Mouse (Mus musculus) heart, embryonic 12.5 days (tissue): ENCODE measurements around the gene Pold4. TPM values are rescaled to one million over a fixed set of nuclear protein-coding genes. Genes with fewer than 3 reads are reported as not detected.

Experiments
- ATAC-seq: fragments of 200-750 bp; cut with Nextera tagmentation; 2 replicates; pipeline ENCODE4 v1.8.0; 2017; ENCODE audit warnings: moderate TSS enrichment, moderate library complexity; ENCODE audit not compliant: insufficient number of reproducible peaks, low FRiP score
- H3K27ac ChIP-seq: fragments of 300-500 bp; sonication (generic); 2 replicates; pipeline ENCODE4 v1.5.1; 2016; ENCODE audit warnings: mild to moderate bottlenecking, moderate library complexity; ENCODE audit not compliant: poor library complexity, severe bottlenecking
- H3K27me3 ChIP-seq: fragments of 300-500 bp; sonication (generic); replicated peaks from 2 replicates; pipeline ENCODE4 v1.6.1; 2016; ENCODE audit warnings: mild to moderate bottlenecking, moderate library complexity
- H3K36me3 ChIP-seq: fragments of 300-500 bp; sonication (generic); 2 replicates; pipeline ENCODE4 v1.6.1; 2016; ENCODE audit warnings: mild to moderate bottlenecking, moderate library complexity
- H3K4me1 ChIP-seq: fragments of 300-500 bp; sonication (generic); replicated peaks from 2 replicates; pipeline ENCODE4 v1.6.1; 2016; ENCODE audit warnings: mild to moderate bottlenecking
- H3K4me2 ChIP-seq: fragments of 300-500 bp; sonication (generic); 2 replicates; pipeline ENCODE4 v1.6.1; 2016; ENCODE audit warnings: mild to moderate bottlenecking, moderate library complexity
- H3K4me3 ChIP-seq: fragments of 300-500 bp; sonication (generic); 2 replicates; pipeline ENCODE4 v1.5.1; 2016; ENCODE audit warnings: mild to moderate bottlenecking
- H3K9ac ChIP-seq: fragments of 300-500 bp; sonication (generic); 2 replicates; pipeline ENCODE4 v1.6.1; 2016; ENCODE audit warnings: mild to moderate bottlenecking, moderate library complexity
- H3K9me3 ChIP-seq: fragments of 300-500 bp; sonication (generic); replicated peaks from 2 replicates; pipeline ENCODE4 v1.6.1; 2016; ENCODE audit warnings: mild to moderate bottlenecking, moderate library complexity
- WGBS: fragments of 180-500 bp; shearing (Covaris S2); methylation state at CpG from one replicate; pipeline ENCODE4 v1.1.7; 2016; 5-methylcytosine and 5-hydroxymethylcytosine counted together
- polyA plus RNA-seq: library from polyadenylated mRNA; unstranded; fragments of >200 nt; fragmentation: Nextera tagmentation; extraction: Ambion mirVana; gene quantifications from 2 replicates; pipeline ENCODE4 v1.2.1, GENCODE M21; 2016

The Pold4 gene
- polyA plus RNA-seq, 1 experiment from 2014 or later: 19.4 TPM

- Histone ChIP-seq H3K27me3 (peaks cover 67% of the 10 kb centered on the region), H3K4me1 (peaks cover 71% of the 10 kb centered on the region)
- no peak for ATAC-seq
These were observed 13.4 kb upstream of the Pold4 start for GRCm38 (mm10) chr19:4218293-4218692.

GRCm38 (mm10) chr19:4218784-4219183 lies 12.9 kb upstream of the Pold4 start:
- Histone ChIP-seq H3K27ac (no peak overlapping the region), H3K9me3 (no peaks in the 10 kb centered on the region), H3K27me3 (peaks cover 63% of the 10 kb centered on the region), H3K9ac (no peak overlapping the region), H3K4me1 (peaks cover 66% of the 10 kb centered on the region), H3K36me3 (no peaks in the 10 kb centered on the region), H3K4me2 (no peak overlapping the region), H3K4me3 (no peak overlapping the region)
- 68% methylated on average over 1 of the region's 1 CpGs for WGBS
- no peak for ATAC-seq

More at GRCm38 (mm10) chr19:4218293-4218692, 13.4 kb upstream of the Pold4 start:
- no peak overlapping the region for H3K4me3 ChIP-seq
- H3K4me2 ChIP-seq: no peak overlapping the region
- no peaks in the 10 kb centered on the region for H3K36me3 ChIP-seq
- 86% methylated on average over 7 of the region's 11 CpGs for WGBS
- H3K9ac ChIP-seq: no peak overlapping the region
- H3K9me3 ChIP-seq: no peaks in the 10 kb centered on the region
- H3K27ac ChIP-seq: no peak overlapping the region

- no peak for ATAC-seq
- Histone ChIP-seq H3K27me3 (peaks cover 53% of the 10 kb centered on the region), H3K27ac (no peak overlapping the region), H3K4me2 (no peak overlapping the region), H3K36me3 (no peaks in the 10 kb centered on the region), H3K4me3 (no peak overlapping the region), H3K4me1 (peaks cover 55% of the 10 kb centered on the region), H3K9ac (no peak overlapping the region), H3K9me3 (no peaks in the 10 kb centered on the region)
- 78% methylated on average over 6 of the region's 6 CpGs for WGBS
These were observed 11.8 kb upstream of the Pold4 start for GRCm38 (mm10) chr19:4219943-4220342.

GRCm38 (mm10) chr19:4220416-4220815 lies 11.3 kb upstream of the Pold4 start:
- ATAC-seq: no peak
- peak overlapping the region; percentile 8; the same call in 1 of the 2 replicates for H3K4me2 ChIP-seq
- peaks cover 51% of the 10 kb centered on the region for H3K4me1 ChIP-seq

GRCm38 (mm10) chr19:4220957-4221743 lies 10.5 kb upstream of the Pold4 start:
- peaks cover 45% of the 10 kb centered on the region for H3K4me1 ChIP-seq
- 0 out of 2 replicates have a peak overlapping the region, but pooled peaks have one; percentile 1 for H3K4me2 ChIP-seq
- no peak overlapping the region for H3K27ac ChIP-seq
- peaks cover 53% of the 10 kb centered on the region for H3K27me3 ChIP-seq
- H3K36me3 ChIP-seq: no peaks in the 10 kb centered on the region
- no peaks in the 10 kb centered on the region for H3K9me3 ChIP-seq
- no peak overlapping the region for H3K9ac ChIP-seq
- ATAC-seq: no peak
- H3K4me3 ChIP-seq: no peak overlapping the region
- 30% methylated on average over 14 of the region's 14 CpGs for WGBS

More at GRCm38 (mm10) chr19:4220416-4220815, 11.3 kb upstream of the Pold4 start:
- H3K9ac ChIP-seq: no peak overlapping the region
- H3K27me3 ChIP-seq: peaks cover 53% of the 10 kb centered on the region
- 45% methylated on average over 4 of the region's 4 CpGs for WGBS
- H3K27ac ChIP-seq: no peak overlapping the region
- H3K4me3 ChIP-seq: no peak overlapping the region
- H3K36me3 ChIP-seq: no peaks in the 10 kb centered on the region
- H3K9me3 ChIP-seq: no peaks in the 10 kb centered on the region

GRCm38 (mm10) chr19:4222165-4222564 lies 9.5 kb upstream of the Pold4 start:
- no peaks in the 10 kb centered on the region for H3K36me3 ChIP-seq
- no peak for ATAC-seq
- H3K27ac ChIP-seq: no peak overlapping the region
- H3K27me3 ChIP-seq: peaks cover 52% of the 10 kb centered on the region
- H3K9ac ChIP-seq: no peak overlapping the region
- H3K4me3 ChIP-seq: no peak overlapping the region
- 81% methylated on average over 11 of the region's 11 CpGs for WGBS
- no peaks in the 10 kb centered on the region for H3K9me3 ChIP-seq
- no peak overlapping the region for H3K4me2 ChIP-seq
- peaks cover 35% of the 10 kb centered on the region for H3K4me1 ChIP-seq

DNA sequence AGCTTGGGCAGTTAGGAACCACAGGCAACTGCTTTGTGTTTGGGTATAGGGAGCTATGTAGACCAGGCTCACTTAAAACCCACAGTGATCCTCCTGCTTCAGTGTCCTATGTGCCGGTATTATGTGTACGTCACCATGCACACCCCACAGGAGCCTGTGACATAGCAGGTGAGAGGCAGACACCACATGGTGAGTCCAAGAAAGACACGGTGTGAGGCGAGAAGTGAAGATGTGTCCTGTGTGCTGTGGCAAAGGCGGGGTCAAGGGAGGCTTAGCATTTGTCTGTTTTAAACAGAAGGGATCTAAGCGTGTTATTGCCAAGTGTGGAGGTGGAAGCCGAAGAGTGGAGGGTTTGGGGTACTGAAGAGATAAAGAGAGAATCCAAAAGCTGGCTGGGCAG lies 4.9 kb upstream of the Pold4 start:
- no peak overlapping the region for H3K4me3 ChIP-seq
- no peak for ATAC-seq
- peaks cover 47% of the 10 kb centered on the region for H3K27me3 ChIP-seq
- H3K36me3 ChIP-seq: no peaks in the 10 kb centered on the region
- no peak overlapping the region for H3K4me2 ChIP-seq
- 83% methylated on average over 7 of the region's 7 CpGs for WGBS
- no peaks in the 10 kb centered on the region for H3K9me3 ChIP-seq
- peaks cover 19% of the 10 kb centered on the region for H3K4me1 ChIP-seq
- H3K27ac ChIP-seq: no peak overlapping the region
- no peak overlapping the region for H3K9ac ChIP-seq

DNA sequence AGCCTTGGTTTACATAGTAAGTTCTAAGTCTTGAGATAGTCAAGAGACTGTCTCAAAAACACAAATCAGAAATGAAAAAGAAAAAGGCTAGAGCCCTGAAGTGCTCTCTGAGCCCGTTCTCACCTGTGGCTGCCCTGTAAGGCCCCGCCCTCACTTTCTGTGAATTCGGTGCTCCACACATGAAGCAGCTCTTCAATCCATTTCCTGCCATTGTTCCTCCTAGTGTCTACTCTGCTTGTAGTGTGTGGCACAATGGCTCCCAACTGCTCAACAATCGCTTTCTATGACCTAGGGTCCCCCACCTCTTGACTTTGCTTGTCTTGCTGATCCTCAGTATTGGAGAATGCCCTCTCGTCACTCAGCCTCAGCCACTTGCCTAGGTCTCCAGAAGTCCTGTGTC lies 4.3 kb upstream of the Pold4 start:
- ATAC-seq: no peak
- 51% methylated on average over 5 of the region's 5 CpGs for WGBS
- no peak overlapping the region for H3K27ac ChIP-seq
- peaks cover 17% of the 10 kb centered on the region for H3K4me1 ChIP-seq
- H3K4me2 ChIP-seq: no peak overlapping the region
- no peaks in the 10 kb centered on the region for H3K9me3 ChIP-seq
- H3K9ac ChIP-seq: no peak overlapping the region
- H3K27me3 ChIP-seq: peaks cover 41% of the 10 kb centered on the region
- H3K36me3 ChIP-seq: no peaks in the 10 kb centered on the region
- no peak overlapping the region for H3K4me3 ChIP-seq

DNA sequence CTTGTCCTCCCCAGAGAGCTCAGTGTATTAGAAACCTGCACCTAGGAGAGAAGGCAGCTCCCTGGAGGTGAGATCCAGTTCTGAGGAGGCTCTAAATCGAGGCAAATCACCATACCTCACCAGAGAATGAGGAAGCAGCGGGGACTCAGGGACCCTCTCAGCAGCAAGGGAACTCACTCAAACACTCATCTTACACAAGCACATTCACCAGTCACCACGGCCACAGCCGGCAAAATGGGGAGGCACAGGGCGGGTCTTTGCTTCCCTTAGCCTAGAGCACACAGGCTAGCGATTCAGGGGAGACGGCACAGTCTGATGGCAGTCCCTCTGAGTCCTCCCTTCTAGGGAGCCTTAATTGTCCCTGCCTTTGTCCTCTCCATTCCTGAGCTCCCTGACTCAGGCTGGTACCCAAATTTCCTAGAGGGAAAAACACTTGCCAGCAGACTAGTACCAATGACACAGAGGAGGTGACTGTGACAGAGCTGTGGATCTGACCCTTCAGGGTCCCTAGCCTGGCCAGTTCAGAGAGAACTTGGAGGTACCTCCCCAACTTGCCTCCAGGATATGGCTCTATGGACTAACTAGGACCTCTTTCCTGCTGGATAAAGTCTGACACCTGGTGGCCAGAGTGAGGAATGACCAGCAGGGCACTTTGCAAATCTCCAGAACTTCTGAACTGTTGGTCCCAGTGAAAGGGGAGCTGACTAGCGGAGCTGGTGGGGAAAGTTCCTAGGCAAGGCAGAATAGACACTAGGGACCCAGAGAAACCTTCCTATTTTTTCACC lies 3.6 kb upstream of the Pold4 start:
- H3K4me3 ChIP-seq: no peak overlapping the region
- peaks cover 20% of the 10 kb centered on the region for H3K4me1 ChIP-seq
- H3K9ac ChIP-seq: no peak overlapping the region
- no peak overlapping the region for H3K4me2 ChIP-seq
- peaks cover 37% of the 10 kb centered on the region for H3K27me3 ChIP-seq
- 17% methylated on average over 8 of the region's 8 CpGs for WGBS
- ATAC-seq: no peak
- H3K27ac ChIP-seq: no peak overlapping the region
- H3K9me3 ChIP-seq: no peaks in the 10 kb centered on the region
- no peaks in the 10 kb centered on the region for H3K36me3 ChIP-seq

- no peaks in the 10 kb centered on the region for H3K36me3 ChIP-seq
- ATAC-seq: no peak
These were observed 2.8 kb upstream of the Pold4 start for GRCm38 (mm10) chr19:4228891-4229290.

GRCm38 (mm10) chr19:4229451-4230076 lies 2.1 kb upstream of the Pold4 start:
- Histone ChIP-seq H3K4me2 (no peak overlapping the region), H3K9me3 (no peaks in the 10 kb centered on the region), H3K36me3 (no peaks in the 10 kb centered on the region), H3K27me3 (peaks cover 40% of the 10 kb centered on the region), H3K4me3 (no peak overlapping the region), H3K9ac (no peak overlapping the region), H3K27ac (no peak overlapping the region), H3K4me1 (peaks cover 20% of the 10 kb centered on the region)
- 40% methylated on average over 9 of the region's 9 CpGs for WGBS
- no peak for ATAC-seq

More at GRCm38 (mm10) chr19:4228891-4229290, 2.8 kb upstream of the Pold4 start:
- no peak overlapping the region for H3K9ac ChIP-seq
- H3K27ac ChIP-seq: no peak overlapping the region
- WGBS: 76% methylated on average over 4 of the region's 4 CpGs
- H3K4me1 ChIP-seq: peaks cover 20% of the 10 kb centered on the region
- no peak overlapping the region for H3K4me3 ChIP-seq
- H3K27me3 ChIP-seq: peaks cover 37% of the 10 kb centered on the region
- H3K4me2 ChIP-seq: no peak overlapping the region
- H3K9me3 ChIP-seq: no peaks in the 10 kb centered on the region
